Mouse (Mus musculus): ENCODE data around the gene Kank1. TPM values are rescaled to one million over a fixed set of nuclear protein-coding genes. Genes with fewer than 3 reads are reported as not detected.

Kank1 gene
- 12.6 and 14.7 TPM in 2 replicates for polyA plus RNA-seq (2015; fragmentation: Nextera tagmentation; extraction: Ambion mirVana)

GRCm38 (mm10) chr19:25236596-25237491, at the start of gene Kank1:
TSS of gene Kank1 (plus strand) at chr19:25236975.
- WGBS, result under 1% methylated on average over 76 of the region's 76 CpGs

GRCm38 (mm10) chr19:25187681-25188080, 49.1 kb upstream of the Kank1 start:
- no peak overlapping the region for H3K9ac ChIP-seq (replicated peaks)
- no peaks in the 10 kb centered on the region for H3K9me3 ChIP-seq (replicated peaks)
- no peak overlapping the region for H3K27ac ChIP-seq (replicated peaks)
- WGBS, result 73% methylated on average over 18 of the region's 18 CpGs
- no peak for ATAC-seq (ENCODE audit: low FRiP score)
- H3K4me2 ChIP-seq, result no peak overlapping the region
- H3K36me3 ChIP-seq, result no peaks in the 10 kb centered on the region
- no peaks in the 10 kb centered on the region for H3K4me1 ChIP-seq
- H3K27me3 ChIP-seq (replicated peaks), result no peaks in the 10 kb centered on the region
- H3K4me3 ChIP-seq (replicated peaks), result no peak overlapping the region

More at GRCm38 (mm10) chr19:25236596-25237491, at the start of gene Kank1:
- Histone ChIP-seq H3K9ac (replicated peaks) (peak within 1 kb of the TSS; percentile 66), H3K4me2 (peak within 1 kb of the TSS; percentile 99), H3K4me3 (replicated peaks) (peak within 1 kb of the TSS; percentile 77), H3K9me3 (replicated peaks) (no peaks in the 10 kb centered on the region), H3K27me3 (replicated peaks) (peaks cover 13% of the 10 kb centered on the region), H3K4me1 (peaks cover 29% of the 10 kb centered on the region), H3K27ac (replicated peaks) (peak within 1 kb of the TSS; percentile 80), H3K36me3 (no peaks in the 10 kb centered on the region)
- ATAC-seq (ENCODE audit: low FRiP score), result peak; percentile 82

GRCm38 (mm10) chr19:25193751-25194150, 43.0 kb upstream of the Kank1 start:
- H3K9ac ChIP-seq (replicated peaks), result no peak overlapping the region
- 97% methylated on average over 9 of the region's 9 CpGs for WGBS

GRCm38 (mm10) chr19:25200081-25200860, 36.5 kb upstream of the Kank1 start:
- Histone ChIP-seq H3K36me3 (no peaks in the 10 kb centered on the region), H3K9ac (replicated peaks) (no peak overlapping the region), H3K9me3 (replicated peaks) (no peaks in the 10 kb centered on the region), H3K27ac (replicated peaks) (no peak overlapping the region), H3K4me3 (replicated peaks) (no peak overlapping the region), H3K4me1 (peaks cover 6% of the 10 kb centered on the region; the same call in 1 of the 2 replicates), H3K4me2 (no peak overlapping the region), H3K27me3 (replicated peaks) (no peaks in the 10 kb centered on the region)
- ATAC-seq (ENCODE audit: low FRiP score), result no peak
- 75% methylated on average over 13 of the region's 13 CpGs for WGBS

More at GRCm38 (mm10) chr19:25193751-25194150, 43.0 kb upstream of the Kank1 start:
- no peaks in the 10 kb centered on the region for H3K9me3 ChIP-seq (replicated peaks)
- no peaks in the 10 kb centered on the region for H3K4me1 ChIP-seq
- no peaks in the 10 kb centered on the region for H3K27me3 ChIP-seq (replicated peaks)
- no peak overlapping the region for H3K4me2 ChIP-seq
- ATAC-seq (ENCODE audit: low FRiP score), result no peak
- H3K27ac ChIP-seq (replicated peaks), result no peak overlapping the region
- H3K4me3 ChIP-seq (replicated peaks), result no peak overlapping the region
- H3K36me3 ChIP-seq, result no peaks in the 10 kb centered on the region

GRCm38 (mm10) chr19:25203077-25203476, 33.7 kb upstream of the Kank1 start:
- 82% methylated on average over 12 of the region's 12 CpGs for WGBS
- H3K36me3 ChIP-seq, result no peaks in the 10 kb centered on the region
- peaks cover 13% of the 10 kb centered on the region for H3K4me1 ChIP-seq
- H3K9ac ChIP-seq (replicated peaks), result no peak overlapping the region
- H3K4me2 ChIP-seq, result no peak overlapping the region
- peaks cover 7% of the 10 kb centered on the region; the same call in 1 of the 2 replicates for H3K27me3 ChIP-seq (replicated peaks)
- H3K27ac ChIP-seq (replicated peaks), result no peak overlapping the region
- H3K4me3 ChIP-seq (replicated peaks), result no peak overlapping the region
- no peaks in the 10 kb centered on the region for H3K9me3 ChIP-seq (replicated peaks)
- no peak for ATAC-seq (ENCODE audit: low FRiP score)

DNA sequence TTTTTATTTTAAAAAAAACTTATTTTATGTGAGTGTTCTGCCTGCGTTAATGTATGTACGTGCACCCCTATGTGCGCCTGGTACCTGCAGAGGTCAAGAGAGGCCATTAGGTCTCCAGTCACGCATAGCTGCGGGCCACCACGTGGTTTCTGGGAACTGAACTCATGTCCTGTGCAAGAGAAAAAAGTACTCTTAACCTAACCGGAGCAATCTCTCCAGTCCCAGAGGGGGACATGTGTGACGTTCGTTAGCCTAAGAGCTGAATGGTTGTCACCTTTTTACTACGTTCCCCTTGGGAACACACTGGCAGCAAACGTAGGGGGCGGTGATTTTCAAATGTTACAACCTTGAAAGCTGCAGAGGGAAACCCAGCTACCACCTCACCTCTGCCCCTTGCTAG, 29.8 kb upstream of the Kank1 start:
- 65% methylated on average over 12 of the region's 12 CpGs for WGBS
- Histone ChIP-seq H3K9ac (replicated peaks) (no peak overlapping the region), H3K36me3 (no peaks in the 10 kb centered on the region), H3K9me3 (replicated peaks) (no peaks in the 10 kb centered on the region), H3K4me2 (no peak overlapping the region), H3K4me3 (replicated peaks) (no peak overlapping the region), H3K4me1 (peaks cover 12% of the 10 kb centered on the region), H3K27ac (replicated peaks) (no peak overlapping the region), H3K27me3 (replicated peaks) (peaks cover 9% of the 10 kb centered on the region; the same call in 1 of the 2 replicates)
- ATAC-seq (ENCODE audit: low FRiP score), result no peak

GRCm38 (mm10) chr19:25207731-25208361, 28.9 kb upstream of the Kank1 start:
- Histone ChIP-seq H3K4me3 (replicated peaks) (0 out of 2 replicates have a peak overlapping the region, but pooled peaks have one; percentile 5), H3K36me3 (no peaks in the 10 kb centered on the region), H3K4me2 (peak overlapping the region; percentile 48), H3K9ac (replicated peaks) (0 out of 2 replicates have a peak overlapping the region, but pooled peaks have one; percentile 3), H3K27me3 (replicated peaks) (peaks cover 9% of the 10 kb centered on the region; the same call in 1 of the 2 replicates), H3K4me1 (peaks cover 12% of the 10 kb centered on the region), H3K27ac (replicated peaks) (no peak overlapping the region), H3K9me3 (replicated peaks) (no peaks in the 10 kb centered on the region; the same call in 1 of the 2 replicates)
- ATAC-seq (ENCODE audit: low FRiP score), result no peak
- WGBS, result 9% methylated on average over 23 of the region's 23 CpGs

DNA sequence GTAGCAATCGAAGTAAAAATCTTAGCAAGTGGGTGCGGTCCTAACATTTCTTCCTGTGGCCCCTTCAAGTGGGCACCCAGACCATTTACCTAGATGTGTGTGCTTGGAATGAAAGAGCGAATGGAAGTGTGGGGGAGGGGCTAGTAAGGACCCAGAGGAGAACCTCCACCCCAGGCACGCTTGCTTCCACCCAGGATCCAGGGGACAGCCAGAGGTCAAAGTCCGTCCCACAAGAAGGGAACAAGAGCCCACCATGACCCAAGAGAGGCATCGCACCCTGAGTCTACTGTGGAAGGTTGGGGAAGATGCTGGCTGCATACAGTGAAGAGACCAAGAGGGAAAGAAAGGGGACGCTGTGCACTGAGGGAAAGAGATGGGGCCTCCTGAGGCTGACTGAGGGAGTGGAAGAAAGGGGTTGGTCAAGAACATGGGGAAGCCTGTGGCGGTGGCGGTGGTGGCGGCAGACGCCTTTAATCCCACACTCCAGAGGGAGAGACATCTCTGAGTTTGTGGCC, 28.1 kb upstream of the Kank1 start:
- Histone ChIP-seq H3K9ac (replicated peaks) (no peak overlapping the region), H3K36me3 (no peaks in the 10 kb centered on the region), H3K4me2 (no peak overlapping the region), H3K4me1 (peaks cover 12% of the 10 kb centered on the region), H3K4me3 (replicated peaks) (no peak overlapping the region), H3K27ac (replicated peaks) (no peak overlapping the region), H3K9me3 (replicated peaks) (peaks cover 3% of the 10 kb centered on the region; the same call in 1 of the 2 replicates), H3K27me3 (replicated peaks) (peaks cover 9% of the 10 kb centered on the region; the same call in 1 of the 2 replicates)
- no peak for ATAC-seq (ENCODE audit: low FRiP score)
- 71% methylated on average over 11 of the region's 11 CpGs for WGBS

DNA sequence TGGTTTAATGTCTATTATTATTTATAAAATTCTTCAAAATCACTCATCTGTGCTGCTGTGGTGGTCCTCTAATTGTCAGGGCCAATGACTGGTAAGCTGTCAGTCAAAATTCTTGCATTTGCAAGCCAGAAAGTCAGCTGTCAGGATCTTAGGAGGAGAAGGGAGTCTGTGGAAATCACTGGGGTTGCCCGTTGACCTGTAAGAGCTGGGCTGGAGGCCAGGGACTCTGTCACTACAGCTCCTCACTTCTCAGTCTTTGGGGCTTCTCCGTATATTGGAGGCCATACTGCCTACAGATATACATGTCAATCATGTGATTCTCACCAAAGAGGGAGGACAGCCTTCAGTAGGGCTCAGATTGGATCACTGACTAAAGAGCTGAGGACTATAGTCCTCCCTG, 16.2 kb upstream of the Kank1 start:
- WGBS, result 94% methylated on average over 2 of the region's 2 CpGs

DNA sequence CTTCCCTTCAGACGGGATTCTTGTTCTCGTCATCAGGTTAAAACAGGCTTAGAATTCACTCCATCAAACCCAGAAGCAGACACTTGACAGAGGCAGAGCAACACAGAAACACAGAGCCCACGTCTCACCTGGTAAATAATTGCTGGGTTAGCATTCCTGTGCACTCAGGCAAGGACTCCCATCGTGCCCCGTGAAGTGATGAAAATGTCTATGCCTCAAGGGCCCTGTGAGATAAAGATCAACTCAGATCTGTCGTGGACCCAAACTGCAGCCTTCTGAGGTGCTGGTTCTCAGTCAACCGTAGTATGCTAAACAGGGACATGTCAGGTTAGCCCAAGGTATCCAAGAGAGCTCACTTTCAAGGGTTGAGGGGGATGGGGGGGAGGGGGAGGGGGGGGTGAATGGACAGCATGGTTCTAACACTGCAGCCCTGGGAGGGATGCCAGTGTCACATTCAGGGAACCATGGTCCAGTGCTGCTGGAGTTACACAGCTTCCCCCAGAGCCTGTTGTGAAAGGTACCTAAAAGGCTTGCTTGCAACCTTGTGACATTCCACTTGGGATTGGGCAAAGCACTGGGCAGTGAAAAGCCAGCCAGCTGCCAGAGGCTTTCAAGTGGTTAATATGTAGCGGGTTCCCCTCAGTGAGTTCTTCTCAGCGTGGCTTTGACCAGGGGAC, 14.7 kb upstream of the Kank1 start:
- WGBS, result 71% methylated on average over 9 of the region's 9 CpGs
- Histone ChIP-seq H3K27ac (replicated peaks) (no peak overlapping the region), H3K4me1 (no peaks in the 10 kb centered on the region), H3K4me2 (no peak overlapping the region), H3K4me3 (replicated peaks) (no peak overlapping the region), H3K9ac (replicated peaks) (no peak overlapping the region), H3K27me3 (replicated peaks) (no peaks in the 10 kb centered on the region), H3K36me3 (no peaks in the 10 kb centered on the region), H3K9me3 (replicated peaks) (no peaks in the 10 kb centered on the region)
- ATAC-seq (ENCODE audit: low FRiP score), result no peak

More for the DNA sequence above, 16.2 kb upstream of the Kank1 start:
- Histone ChIP-seq H3K9ac (replicated peaks) (no peak overlapping the region), H3K4me3 (replicated peaks) (no peak overlapping the region), H3K9me3 (replicated peaks) (no peaks in the 10 kb centered on the region), H3K4me1 (no peaks in the 10 kb centered on the region), H3K27ac (replicated peaks) (no peak overlapping the region), H3K4me2 (no peak overlapping the region), H3K36me3 (no peaks in the 10 kb centered on the region), H3K27me3 (replicated peaks) (no peaks in the 10 kb centered on the region)
- no peak for ATAC-seq (ENCODE audit: low FRiP score)
